Mouse (Mus musculus) T-helper 2 cell (primary cell): ENCODE measurements at regions not wholly inside any gene's neighbourhood (a gene's known extent, or its start where the extent isn't known, plus 50 kb on each side); places are given as distances from the start of the nearest gene placed in this dataset.

Experiments used
- in situ Hi-C: fragments of 300-600 bp; cut with MboI, MseI; formaldehyde crosslinking; loops from one replicate; pipeline ENCODE4 v1.15.1; 2025; ENCODE audit warnings: high pct_unique_total_duplicates

DNA sequence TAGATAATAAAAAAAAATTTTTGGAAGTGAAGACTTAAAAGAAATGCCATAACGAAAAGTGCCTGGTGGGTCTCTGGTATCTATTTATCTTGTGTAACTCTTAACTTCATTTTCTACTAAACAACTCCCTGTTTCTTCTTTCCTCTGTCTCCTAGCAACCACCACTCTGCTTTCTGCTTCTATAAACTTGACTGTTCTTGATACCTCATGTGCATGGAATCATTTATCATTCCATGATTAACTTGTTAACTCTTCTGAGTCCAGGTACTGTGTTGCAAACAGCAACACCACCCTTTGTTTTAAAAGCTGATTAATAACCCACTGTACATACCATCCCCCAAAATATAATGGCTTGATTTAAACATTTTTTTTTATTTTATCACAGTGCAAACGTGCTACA, 325.0 kb downstream of the Mettl4 start:
- in situ Hi-C loops, result no loop called here

DNA sequence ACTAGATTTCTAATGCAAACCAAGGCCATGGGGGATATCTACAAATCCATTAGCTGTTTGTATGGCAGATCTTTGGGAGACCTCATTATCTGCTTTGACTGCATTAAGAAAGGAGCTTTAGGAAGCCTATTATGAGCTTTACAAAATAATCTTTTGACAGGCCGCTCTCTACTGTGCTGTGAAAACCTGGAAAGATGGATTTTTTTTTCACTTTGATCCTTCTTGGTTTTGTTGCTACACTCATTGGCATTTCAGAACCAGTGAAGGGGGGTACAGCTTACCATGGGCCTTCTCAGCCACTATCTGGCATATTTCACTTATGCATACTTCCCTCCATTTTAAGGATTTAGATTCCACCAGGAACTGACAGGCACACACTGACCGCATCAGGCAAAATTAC, 366.8 kb downstream of the Mettl4 start:
- in situ Hi-C loops, result no loop called here

DNA sequence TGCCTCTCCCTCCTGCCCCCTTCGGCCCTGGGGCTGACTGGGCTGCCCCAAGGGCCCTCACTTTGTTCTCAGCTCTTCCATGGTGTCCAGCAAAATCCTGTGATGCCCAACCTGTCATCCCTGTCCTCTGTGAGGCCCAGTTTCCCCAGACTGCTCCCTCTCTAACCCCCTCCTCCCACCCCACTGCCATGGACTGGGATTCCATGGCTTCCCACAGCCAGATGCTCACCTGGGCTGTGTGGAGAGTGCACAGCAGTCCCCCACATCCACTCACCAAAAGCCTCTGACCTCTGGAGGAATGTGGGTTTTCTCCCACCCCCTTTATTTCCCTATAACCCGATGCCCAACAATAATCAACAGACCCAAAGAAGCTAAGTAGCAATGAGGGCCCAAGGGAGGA, 414.1 kb downstream of the Mettl4 start:
- in situ Hi-C loops, result no loop called here

DNA sequence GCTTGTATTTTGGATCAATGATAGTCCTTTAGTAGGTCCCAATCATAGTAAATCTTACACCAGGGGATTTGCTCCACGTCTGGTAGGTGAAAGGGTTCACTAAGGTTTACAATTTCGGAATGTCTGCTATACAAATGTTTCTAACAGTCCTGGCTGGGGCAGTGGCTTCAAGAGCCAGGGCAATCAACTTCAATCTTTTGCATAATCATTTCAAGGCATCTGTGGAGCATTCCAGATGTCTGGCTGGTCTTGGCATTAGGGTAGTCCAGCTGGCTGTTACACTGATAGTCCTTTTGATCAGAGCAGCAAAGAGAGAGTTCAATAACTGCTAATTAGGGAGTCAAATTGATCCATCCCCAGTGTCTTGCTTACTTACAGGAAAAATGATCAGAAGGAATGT, 423.6 kb downstream of the Mettl4 start:
- in situ Hi-C loops, result no loop called here

DNA sequence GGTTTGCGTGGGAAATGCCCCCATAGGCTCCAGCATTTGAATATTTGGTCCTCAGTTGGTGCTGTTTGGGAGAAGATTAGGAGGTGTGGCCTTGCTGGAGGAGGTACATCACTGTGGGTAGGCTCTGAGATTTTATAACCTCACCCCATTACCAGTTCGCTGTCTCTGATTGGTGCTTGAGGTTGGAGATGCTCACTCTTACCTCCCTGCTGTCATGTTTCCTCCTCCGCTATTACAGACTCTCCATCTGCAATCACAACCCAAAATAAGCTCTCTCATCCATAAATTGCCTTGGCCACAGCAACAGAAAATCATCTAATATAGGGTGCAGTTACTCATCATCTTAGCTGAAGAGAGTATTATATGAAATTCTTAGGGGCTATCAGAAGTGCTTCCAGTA, 458.6 kb downstream of the Mettl4 start:
- in situ Hi-C loops, result no loop called here

DNA sequence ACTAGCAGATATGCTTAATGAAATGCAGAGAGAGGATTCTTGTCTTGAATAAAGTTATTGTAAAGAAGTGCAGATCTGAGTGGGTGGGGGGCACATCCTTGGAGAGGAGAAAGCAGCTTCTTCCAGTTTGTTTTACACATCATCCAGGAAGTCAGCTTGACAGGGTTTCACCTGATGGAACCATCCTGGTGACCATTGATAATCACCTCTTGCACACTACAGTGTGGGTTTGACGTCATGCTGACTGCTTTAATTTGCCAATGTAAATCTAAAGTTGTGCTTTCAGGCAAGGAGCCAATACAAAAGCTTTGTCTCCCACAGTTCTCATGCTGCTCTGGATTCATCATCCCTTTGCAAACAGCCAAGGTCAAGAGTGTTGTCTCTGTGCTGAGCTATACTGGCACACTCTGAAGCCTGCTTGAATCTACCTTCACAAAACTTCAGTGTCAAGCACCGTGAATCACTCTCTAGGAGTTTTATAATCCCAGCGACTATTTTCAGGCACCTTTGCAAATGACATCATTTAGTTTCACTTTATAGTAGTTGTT, 462.1 kb downstream of the Mettl4 start:
- in situ Hi-C loops, result no loop called here

DNA sequence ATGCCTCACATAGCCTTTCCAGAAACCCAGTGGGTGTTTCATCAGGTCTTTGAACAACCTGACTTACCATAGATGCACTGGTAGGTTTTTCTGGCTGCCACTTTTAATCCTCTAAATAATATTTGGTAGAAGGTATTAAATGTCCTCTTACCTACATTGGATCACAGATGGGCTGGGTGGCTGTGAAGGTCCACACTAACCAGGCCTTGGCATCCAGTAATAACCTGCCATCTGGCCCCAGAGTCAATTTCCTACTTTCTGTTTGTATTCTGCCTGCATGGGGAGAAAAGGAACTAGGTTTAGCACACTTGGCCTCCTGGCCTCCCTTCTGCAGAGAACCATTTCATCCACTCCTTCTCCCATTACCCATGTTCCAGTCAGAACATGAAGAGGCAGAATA, 473.0 kb downstream of the Mettl4 start:
- in situ Hi-C loops, result no loop called here

DNA sequence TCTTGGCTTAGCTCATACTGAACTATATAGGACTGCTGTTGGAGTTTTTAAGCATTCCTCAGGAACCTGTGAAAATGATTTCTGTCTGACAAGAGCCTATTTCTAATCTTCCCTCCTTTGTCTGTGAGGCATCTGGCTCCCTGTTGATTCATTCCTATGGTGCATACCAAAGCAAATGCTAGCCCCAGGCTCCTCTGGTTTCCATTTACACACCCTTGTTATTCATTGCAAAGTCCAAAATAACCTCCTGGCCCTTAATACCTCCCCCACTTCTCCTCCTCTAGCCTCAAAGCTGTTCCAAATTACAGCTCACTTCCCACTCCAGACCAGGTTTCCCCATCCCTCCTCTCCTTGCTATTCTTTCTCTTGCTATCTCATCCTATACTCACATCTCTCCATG, 480.1 kb downstream of the Mettl4 start:
- in situ Hi-C loops, result loop anchor here (10.0 kb wide), 1 partner anchor 1425 kb away; no protein-coding TSS in a partner anchor

DNA sequence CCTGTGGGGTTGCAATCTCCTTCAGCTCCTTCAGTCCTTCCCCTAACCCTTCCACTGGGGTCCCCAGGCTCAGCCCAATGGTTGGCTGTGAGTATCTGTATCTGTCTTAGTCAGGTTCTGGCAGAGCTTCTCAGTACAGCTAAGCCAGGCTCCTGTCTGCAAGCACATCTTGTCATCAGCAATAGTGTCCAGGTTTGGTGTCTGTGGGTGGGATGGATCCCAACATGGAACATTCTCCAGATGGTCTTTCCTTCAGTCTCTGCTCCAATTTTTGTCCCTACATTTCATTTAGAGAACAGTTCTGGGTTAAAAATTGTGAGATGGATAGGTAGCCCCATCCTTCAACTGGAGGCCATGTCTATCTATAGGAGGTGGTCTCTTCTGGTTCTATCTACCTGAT, 494.2 kb downstream of the Mettl4 start:
- in situ Hi-C loops, result no loop called here

DNA sequence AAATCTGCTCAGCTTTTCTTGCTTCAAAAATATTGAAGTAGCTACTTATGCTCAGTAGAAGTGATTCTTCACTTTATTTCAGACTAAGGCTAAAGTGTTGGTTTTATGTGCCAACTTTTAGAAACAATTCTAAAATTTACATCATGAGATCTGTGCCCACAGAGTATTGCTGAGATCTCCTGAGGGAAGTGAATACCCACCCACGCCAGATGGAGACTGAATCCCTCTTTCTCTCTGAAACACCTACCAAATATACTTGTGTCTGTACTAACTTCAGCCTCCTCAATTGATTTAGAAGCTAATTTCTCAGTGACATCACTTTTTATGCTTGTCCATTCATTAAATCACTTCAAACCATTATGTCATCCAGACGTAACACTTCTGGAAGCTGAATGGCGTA, 495.0 kb downstream of the Mettl4 start:
- in situ Hi-C loops, result no loop called here

DNA sequence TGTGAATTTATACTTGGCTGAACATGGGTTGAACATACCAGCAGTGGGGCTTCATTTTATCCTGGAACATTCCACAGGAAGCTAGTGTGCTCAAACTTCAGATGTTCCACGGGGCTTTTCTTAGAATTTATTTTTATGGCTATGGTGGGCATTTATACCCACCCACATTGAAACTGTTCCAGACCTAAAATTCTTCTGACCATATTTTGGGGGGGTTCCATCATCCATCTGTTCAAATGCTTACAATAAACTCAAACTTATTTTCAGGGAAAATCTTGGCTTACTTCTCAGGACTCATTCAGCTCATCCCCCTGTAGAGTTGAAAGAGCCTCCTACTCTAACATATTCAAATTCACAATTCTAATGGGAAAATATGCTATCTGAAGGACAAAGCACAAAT, 506.0 kb downstream of the Mettl4 start:
- in situ Hi-C loops, result no loop called here

DNA sequence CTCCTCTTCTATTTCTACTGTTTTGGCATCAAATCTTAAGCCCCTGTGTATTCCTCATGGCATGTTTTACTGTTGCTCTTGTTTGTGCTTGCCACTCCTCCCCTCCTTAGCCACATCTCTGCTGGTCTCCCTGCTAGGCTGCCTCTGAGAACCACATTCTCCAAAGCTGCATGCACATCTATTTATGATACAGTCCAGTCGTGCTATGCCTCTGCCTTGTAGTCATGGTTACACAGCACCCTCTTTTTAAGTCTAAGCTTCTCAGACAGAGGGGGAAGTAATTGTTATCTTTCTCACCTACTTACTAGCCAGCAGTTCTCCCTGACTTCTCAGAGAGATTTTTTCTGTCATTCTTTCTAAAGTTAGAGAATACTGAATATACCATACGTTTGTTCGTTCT, 523.7 kb downstream of the Mettl4 start:
- in situ Hi-C loops, result no loop called here
